Mouse (Mus musculus) stomach, postnatal 0 days (tissue): ENCODE measurements around the gene Sumo3.

Experiments used
- CTCF ChIP-seq: IDR thresholded peaks from 2 replicates; pipeline ENCODE4 v1.5.1; 2016; ENCODE audit warnings: antibody characterized with exemption, low read depth, mild to moderate bottlenecking, moderate library complexity
- EP300 ChIP-seq: optimal IDR thresholded peaks from 2 replicates; pipeline ENCODE3; 2016; ENCODE audit warnings: antibody characterized with exemption

DNA sequence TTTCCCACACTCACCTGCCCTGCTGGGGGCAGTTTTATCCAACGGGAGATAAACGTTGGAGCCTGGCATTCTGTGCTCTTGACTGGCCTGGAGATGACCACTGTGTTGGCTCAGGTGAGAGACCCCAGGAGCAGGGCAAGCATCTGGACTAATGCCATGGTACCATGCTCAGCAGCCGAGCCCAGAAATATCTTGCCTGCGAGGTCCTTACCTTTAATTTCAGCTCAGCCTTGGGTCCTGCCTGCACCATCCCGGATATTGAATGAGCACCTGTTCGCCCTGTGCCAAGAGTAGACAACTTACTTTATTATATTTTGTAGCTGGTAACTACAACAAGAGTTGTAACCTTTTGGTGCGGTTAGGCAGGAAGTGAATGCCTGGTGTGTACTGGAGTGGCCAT is 958 bp downstream of the Sumo3 start:
- TF ChIP-seq CTCF (no peak), EP300 (no peak)
